Mouse (Mus musculus): ENCODE data around the gene Fahd2a. TPM values are rescaled to one million over a fixed set of nuclear protein-coding genes. Genes with fewer than 3 reads are reported as not detected.

The Fahd2a gene
- total and polyA plus RNA-seq, 3 experiments: 6.8 to 8.2 TPM; not detected in 1

- no peak for TF ChIP-seq ETS1 (IDR thresholded peaks at IDR 0.05; ENCODE audit: low read depth, low read length)
Measured at GRCm38 (mm10) chr2:127453764-127454163, 9.4 kb upstream of the Fahd2a start (continued).

GRCm38 (mm10) chr2:127453141-127453540 lies 8.8 kb upstream of the Fahd2a start:
- Histone ChIP-seq H3K79me2 (ENCODE audit: control insufficient read depth, insufficient read depth, low read length, poor library complexity) (no peaks in the 10 kb centered on the region), H3K9me3 (replicated peaks; ENCODE audit: insufficient read depth, low read length) (no peaks in the 10 kb centered on the region), H3K9ac (ENCODE audit: control insufficient read depth, low read depth, low read length, poor library complexity, severe bottlenecking) (no peak overlapping the region), H3K27ac (ENCODE audit: control insufficient read depth, low read depth, low read length) (no peak overlapping the region), H3K4me3 (ENCODE audit: control insufficient read depth in 1 of 2, insufficient read depth in 1 of 2, low read depth in 2 of 2, low read length in 2 of 2) (no peak overlapping the region), H3K36me3 (ENCODE audit: control insufficient read depth in 1 of 2, insufficient read depth in 2 of 2, low read length in 2 of 2) (peaks cover 0 to 12% of the 10 kb centered on the region in 2 experiments; a peak in 2 of 4 replicates), H3K4me1 (ENCODE audit: control insufficient read depth in 1 of 2, insufficient read depth in 2 of 2, low read length in 2 of 2) (peaks cover 11 to 20% of the 10 kb centered on the region in 2 experiments), H3K27me3 (ENCODE audit: control insufficient read depth in 1 of 2, insufficient read depth in 2 of 2, low read length in 2 of 2) (no peaks in the 10 kb centered on the region; a peak in 1 of 4 replicates)
- no peak for TF ChIP-seq HCFC1 (IDR thresholded peaks at IDR 0.05; ENCODE audit: low read depth, low read length)
- no peak for TF ChIP-seq CHD2 (IDR thresholded peaks at IDR 0.05; ENCODE audit: low read length)
- no peak for TF ChIP-seq USF2 (IDR thresholded peaks at IDR 0.05; ENCODE audit: borderline replicate concordance in 1 of 2, insufficient read depth in 1 of 2, low read depth in 1 of 2, low read length in 2 of 2)
- no peak for TF ChIP-seq ETS1 (IDR thresholded peaks at IDR 0.05; ENCODE audit: low read depth, low read length)
- TF ChIP-seq NRF1 (IDR thresholded peaks at IDR 0.05; ENCODE audit: insufficient read depth, low read depth, low read length, poor library complexity, severe bottlenecking): no peak
- no peak for TF ChIP-seq RCOR1 (IDR thresholded peaks at IDR 0.05; ENCODE audit: low read depth, low read length)
- no peak for TF ChIP-seq MXI1 (IDR thresholded peaks at IDR 0.05; ENCODE audit: low read depth, low read length)
- no peak for TF ChIP-seq MAX (IDR thresholded peaks at IDR 0.05; ENCODE audit: low read length)
- TF ChIP-seq JUND (IDR thresholded peaks at IDR 0.05; ENCODE audit: low read depth, low read length): no peak
- TF ChIP-seq KAT2A (conservative IDR thresholded peaks at IDR 0.05; ENCODE audit: low read depth, low read length): no peak
- no peak for TF ChIP-seq CTCF (IDR thresholded peaks at IDR 0.05 in 2 of 3, conservative IDR thresholded peaks at IDR 0.05 in 1 of 3; ENCODE audit: control insufficient read depth in 1 of 3, insufficient read depth in 1 of 3, low read depth in 2 of 3, low read length in 3 of 3, poor library complexity in 1 of 3, severe bottlenecking in 1 of 3)
- no peak for TF ChIP-seq TBP (IDR thresholded peaks at IDR 0.05; ENCODE audit: low read depth, low read length)
- no peak for TF ChIP-seq E2F4 (IDR thresholded peaks at IDR 0.05; ENCODE audit: borderline replicate concordance, low read depth, low read length)
- TF ChIP-seq ZNF384 (IDR thresholded peaks at IDR 0.05; ENCODE audit: low read depth, low read length): no peak
- no peak for TF ChIP-seq GATA1 (IDR thresholded peaks at IDR 0.05; ENCODE audit: low read depth, low read length)
- no peak for DNase-seq (ENCODE audit: low read depth, low spot score)

GRCm38 (mm10) chr2:127451748-127452147 lies 7.4 kb upstream of the Fahd2a start:
- Histone ChIP-seq H3K27ac (ENCODE audit: control insufficient read depth, low read depth, low read length) (peak overlapping the region; percentile 44), H3K4me1 (ENCODE audit: control insufficient read depth in 1 of 2, insufficient read depth in 2 of 2, low read length in 2 of 2) (peaks cover 15 to 30% of the 10 kb centered on the region in 2 experiments), H3K36me3 (ENCODE audit: control insufficient read depth in 1 of 2, insufficient read depth in 2 of 2, low read length in 2 of 2) (peaks cover 0 to 12% of the 10 kb centered on the region in 2 experiments; a peak in 2 of 4 replicates), H3K4me3 (ENCODE audit: control insufficient read depth in 1 of 2, insufficient read depth in 1 of 2, low read depth in 2 of 2, low read length in 2 of 2) (peak overlapping the region in 1 of 2 experiments; percentile 30; a peak in 2 of 4 replicates), H3K27me3 (ENCODE audit: control insufficient read depth in 1 of 2, insufficient read depth in 2 of 2, low read length in 2 of 2) (no peaks in the 10 kb centered on the region; a peak in 1 of 4 replicates), H3K9ac (ENCODE audit: control insufficient read depth, low read depth, low read length, poor library complexity, severe bottlenecking) (no peak overlapping the region), H3K79me2 (ENCODE audit: control insufficient read depth, insufficient read depth, low read length, poor library complexity) (no peaks in the 10 kb centered on the region), H3K9me3 (replicated peaks; ENCODE audit: insufficient read depth, low read length) (no peaks in the 10 kb centered on the region)
- peak; percentile 87 for DNase-seq (ENCODE audit: low read depth, low spot score)
- TF ChIP-seq E2F4 (IDR thresholded peaks at IDR 0.05; ENCODE audit: borderline replicate concordance, low read depth, low read length) (no peak), ZNF384 (IDR thresholded peaks at IDR 0.05; ENCODE audit: low read depth, low read length) (0 out of 2 replicates have a peak, but pooled peaks have one; percentile 2), UBTF (IDR thresholded peaks at IDR 0.05; ENCODE audit: borderline replicate concordance, insufficient read depth, low read depth, low read length) (no peak), GATA1 (IDR thresholded peaks at IDR 0.05; ENCODE audit: low read depth, low read length) (peak; percentile 88), RAD21 (IDR thresholded peaks at IDR 0.05; ENCODE audit: low read depth, low read length) (no peak), ZC3H11A (IDR thresholded peaks at IDR 0.05; ENCODE audit: low read depth, low read length) (no peak), MYC (IDR thresholded peaks at IDR 0.05; ENCODE audit: low read depth, low read length) (peak; percentile 70), KAT2A (conservative IDR thresholded peaks at IDR 0.05; ENCODE audit: low read depth, low read length) (no peak), ETS1 (IDR thresholded peaks at IDR 0.05; ENCODE audit: low read depth, low read length) (peak; percentile 81), CHD2 (IDR thresholded peaks at IDR 0.05; ENCODE audit: low read length) (no peak), ELF1 (IDR thresholded peaks at IDR 0.05; ENCODE audit: low read depth, low read length) (peak; percentile 29; the same call in 1 of the 2 replicates), ZMIZ1 (IDR thresholded peaks at IDR 0.05; ENCODE audit: low read depth, low read length) (no peak), BHLHE40 (IDR thresholded peaks at IDR 0.05; ENCODE audit: borderline replicate concordance, low read depth, low read length) (peak; percentile 19; the same call in 1 of the 2 replicates), TBP (IDR thresholded peaks at IDR 0.05; ENCODE audit: low read depth, low read length) (no peak), ZKSCAN1 (IDR thresholded peaks at IDR 0.05; ENCODE audit: low read depth, low read length) (no peak), MYB (IDR thresholded peaks at IDR 0.05; ENCODE audit: low read depth, low read length) (0 out of 2 replicates have a peak, but pooled peaks have one; percentile 27), MAFK (IDR thresholded peaks at IDR 0.05; ENCODE audit: borderline replicate concordance, low read depth, low read length) (peak; percentile 47; the same call in 1 of the 2 replicates), MXI1 (IDR thresholded peaks at IDR 0.05; ENCODE audit: low read depth, low read length) (peak; percentile 72; the same call in 1 of the 2 replicates), MEF2A (IDR thresholded peaks at IDR 0.05; ENCODE audit: extremely low read depth, insufficient replicate concordance, low read depth, low read length, poor library complexity, severe bottlenecking) (no peak), USF2 (IDR thresholded peaks at IDR 0.05; ENCODE audit: borderline replicate concordance in 1 of 2, insufficient read depth in 1 of 2, low read depth in 1 of 2, low read length in 2 of 2) (no peak)

Measured in MEL (cell line).